Mouse (Mus musculus) liver, adult 2 months (tissue): Measurements from ENCODE around the gene Ppm1l. TPM values are rescaled to one million over a fixed set of nuclear protein-coding genes. Genes with fewer than 3 reads are reported as not detected.

ENCODE experiments used
- DNase-seq: peaks from one replicate; pipeline ENCODE4 v3.0.0-alpha.2; 2011; ENCODE audit warnings: low read depth, low spot score; ENCODE audit errors: extremely low read depth
- H3K27ac ChIP-seq: fragments of 200-500 bp; replicated peaks from 2 replicates; pipeline ENCODE4 v1.5.1; 2012; ENCODE audit warnings: low read depth, mild to moderate bottlenecking, control low read depth, inconsistent platforms, low read length; ENCODE audit not compliant: insufficient read depth
- H3K27me3 ChIP-seq: fragments of 200-500 bp; 2 replicates; pipeline ENCODE4 v1.6.1; 2012; ENCODE audit warnings: mild to moderate bottlenecking, moderate library complexity, low read length, inconsistent platforms; ENCODE audit not compliant: control insufficient read depth, insufficient read depth
- H3K36me3 ChIP-seq: fragments of 200-500 bp; 2 replicates; pipeline ENCODE4 v1.6.1; 2012; ENCODE audit warnings: low read length, inconsistent platforms; ENCODE audit not compliant: control insufficient read depth, insufficient read depth
- H3K4me1 ChIP-seq: fragments of 200-500 bp; 2 replicates; pipeline ENCODE4 v1.6.1; 2011; ENCODE audit warnings: low read length; ENCODE audit not compliant: control insufficient read depth, insufficient read depth
- H3K4me3 ChIP-seq: fragments of 200-500 bp; 2 replicates; pipeline ENCODE4 v1.5.1; 2011; ENCODE audit warnings: low read depth, mild to moderate bottlenecking, control low read depth, low read length, moderate library complexity; ENCODE audit not compliant: insufficient read depth
- H3K79me2 ChIP-seq: fragments of 200-500 bp; 2 replicates; pipeline ENCODE4 v1.6.1; 2012; ENCODE audit warnings: inconsistent platforms, mild to moderate bottlenecking, low read length, moderate library complexity; ENCODE audit not compliant: control insufficient read depth, insufficient read depth
- H3K9ac ChIP-seq: fragments of 200-500 bp; 2 replicates; pipeline ENCODE4 v1.6.1; 2012; ENCODE audit warnings: low read depth, mild to moderate bottlenecking, control low read depth, inconsistent platforms, low read length
- CTCF ChIP-seq: fragments of 200-500 bp; IDR thresholded peaks from 2 replicates; pipeline ENCODE4 v1.5.1; 2011; ENCODE audit warnings: low read depth, low read length, control low read depth
- POLR2A ChIP-seq: fragments of 200-500 bp; IDR thresholded peaks from 2 replicates; pipeline ENCODE4 v1.6.1; 2011; ENCODE audit warnings: low read length, control low read depth; ENCODE audit not compliant: insufficient read depth; ENCODE audit errors: extremely low read depth
- WGBS: fragments of 180-500 bp; shearing (Covaris S2); methylation state at CpG from one replicate; pipeline ENCODE4 v1.1.7; 2018; 5-methylcytosine and 5-hydroxymethylcytosine counted together
- polyA plus RNA-seq: library from polyadenylated mRNA; depleted of rRNA; stranded (reverse); fragments of >200 nt; gene quantifications from 2 replicates; pipeline ENCODE4 v1.2.3, GENCODE M21; 2012
- total RNA-seq: library from RNA; depleted of rRNA; stranded (reverse); fragments of >200 nt; gene quantifications from 2 replicates; pipeline ENCODE4 v1.2.3, GENCODE M21; 2014

The Ppm1l gene
- total and polyA plus RNA-seq, 2 experiments = 1.9 to 3.3 TPM

- Histone ChIP-seq H3K4me3 (no peak overlapping the region), H3K9ac (no peak overlapping the region), H3K36me3 (no peaks in the 10 kb centered on the region), H3K27ac (no peak overlapping the region), H3K27me3 (no peaks in the 10 kb centered on the region), H3K4me1 (peaks cover 3% of the 10 kb centered on the region; the same call in 1 of the 2 replicates), H3K79me2 (0 out of 2 replicates have a peak, but pooled peaks cover 3% of the 10 kb centered on the region)
- WGBS = 75% methylated on average over 5 of the region's 5 CpGs
- no peak for DNase-seq
- TF ChIP-seq CTCF = peak; percentile 57
- TF ChIP-seq POLR2A = no peak
Measured at GRCm38 (mm10) chr3:69397733-69398132, 81.1 kb downstream of the Ppm1l start.

GRCm38 (mm10) chr3:69399336-69399735 lies 82.7 kb downstream of the Ppm1l start:
- Histone ChIP-seq H3K36me3 (no peaks in the 10 kb centered on the region), H3K4me1 (peaks cover 6% of the 10 kb centered on the region), H3K79me2 (0 out of 2 replicates have a peak, but pooled peaks cover 3% of the 10 kb centered on the region), H3K27me3 (no peaks in the 10 kb centered on the region), H3K4me3 (no peak overlapping the region), H3K9ac (no peak overlapping the region), H3K27ac (no peak overlapping the region)
- WGBS = 94% methylated on average over 6 of the region's 6 CpGs
- TF ChIP-seq POLR2A (no peak), CTCF (no peak)
- DNase-seq = no peak

- H3K27ac ChIP-seq = no peak overlapping the region
- no peaks in the 10 kb centered on the region for H3K36me3 ChIP-seq
- peak; percentile 74 for DNase-seq
- H3K4me3 ChIP-seq = no peak overlapping the region
- H3K79me2 ChIP-seq = peaks cover 5% of the 10 kb centered on the region
- H3K9ac ChIP-seq = no peak overlapping the region
- no peaks in the 10 kb centered on the region for H3K27me3 ChIP-seq
- TF ChIP-seq CTCF (no peak), POLR2A (no peak)
- WGBS = 27% methylated on average over 5 of the region's 5 CpGs
- H3K4me1 ChIP-seq = peaks cover 6% of the 10 kb centered on the region
Measured at GRCm38 (mm10) chr3:69403196-69403595, 86.5 kb downstream of the Ppm1l start.

GRCm38 (mm10) chr3:69406210-69406895 lies 89.7 kb downstream of the Ppm1l start:
- no peaks in the 10 kb centered on the region for H3K36me3 ChIP-seq
- WGBS = 94% methylated on average over 5 of the region's 5 CpGs
- peaks cover 5% of the 10 kb centered on the region for H3K79me2 ChIP-seq
- no peak overlapping the region for H3K27ac ChIP-seq
- peaks cover 6% of the 10 kb centered on the region for H3K4me1 ChIP-seq
- no peak overlapping the region for H3K4me3 ChIP-seq
- no peak overlapping the region for H3K9ac ChIP-seq
- no peaks in the 10 kb centered on the region for H3K27me3 ChIP-seq
- TF ChIP-seq POLR2A (no peak), CTCF (no peak)
- no peak for DNase-seq

- no peak overlapping the region for H3K9ac ChIP-seq
- peaks cover 5% of the 10 kb centered on the region for H3K4me1 ChIP-seq
- H3K27ac ChIP-seq = no peak overlapping the region
- DNase-seq = no peak
- no peak for TF ChIP-seq POLR2A
- TF ChIP-seq CTCF = no peak
- peaks cover 5% of the 10 kb centered on the region for H3K79me2 ChIP-seq
- H3K36me3 ChIP-seq = no peaks in the 10 kb centered on the region
- H3K27me3 ChIP-seq = no peaks in the 10 kb centered on the region
- WGBS = 84% methylated on average over 3 of the region's 3 CpGs
- H3K4me3 ChIP-seq = no peak overlapping the region
Measured at GRCm38 (mm10) chr3:69408064-69408463, 91.4 kb downstream of the Ppm1l start.

- H3K4me1 ChIP-seq = no peaks in the 10 kb centered on the region
- H3K4me3 ChIP-seq = no peak overlapping the region
- no peak for DNase-seq
- WGBS = 81% methylated on average over 6 of the region's 6 CpGs
- H3K9ac ChIP-seq = no peak overlapping the region
- H3K36me3 ChIP-seq = no peaks in the 10 kb centered on the region
- H3K79me2 ChIP-seq = no peaks in the 10 kb centered on the region
- no peaks in the 10 kb centered on the region for H3K27me3 ChIP-seq
- H3K27ac ChIP-seq = no peak overlapping the region
- no peak for TF ChIP-seq CTCF
- TF ChIP-seq POLR2A = no peak
Measured at GRCm38 (mm10) chr3:69416112-69416511, 99.5 kb downstream of the Ppm1l start.
